ENCODE assay signal across 8 mouse cellular contexts in genomic region chr3:95434136-95434982, GRCm38 (mm10). TPM values are rescaled to one million over a fixed set of nuclear protein-coding genes. Genes with fewer than 3 reads are reported as not detected.
DNase-seq lines count a peak whose midpoint lies in the region; ATAC-seq and TF ChIP-seq lines count a peak whose summit lies in the region.

Gene Arnt, plus strand, starts transcription at chr3:95434388.

- H3K4me3 ChIP-seq in bone marrow macrophage, adult 2 months (ENCODE audit: insufficient read depth, low read length): peak within 1 kb of the TSS; percentile 78
- H3K4me3 ChIP-seq in embryonic fibroblast, embryonic 13.5 days (ENCODE audit: insufficient read depth, low read length): peak within 1 kb of the TSS; percentile 95
- H3K4me3 ChIP-seq in kidney, embryonic 14.5 days (ENCODE audit: low read length): peak within 1 kb of the TSS; percentile 91
- H3K4me3 ChIP-seq in limb, embryonic 15.5 days: peak within 1 kb of the TSS; percentile 71

- H3K4me1 ChIP-seq in bone marrow macrophage, adult 2 months (ENCODE audit: control insufficient read depth, insufficient read depth, low read length): peaks cover 5% of the 10 kb centered on the region; the same call in 1 of the 2 replicates
- H3K4me1 ChIP-seq in embryonic fibroblast, embryonic 13.5 days (ENCODE audit: control insufficient read depth, insufficient read depth, low read length): 0 out of 2 replicates have a peak, but pooled peaks cover 3% of the 10 kb centered on the region
- H3K4me1 ChIP-seq in kidney, embryonic 14.5 days (ENCODE audit: control insufficient read depth, insufficient read depth, low read length): peaks cover 7% of the 10 kb centered on the region; the same call in 1 of the 2 replicates
- no peaks in the 10 kb centered on the region for H3K4me1 ChIP-seq in limb, embryonic 15.5 days

- no peaks in the 10 kb centered on the region for H3K27me3 ChIP-seq in kidney, embryonic 14.5 days (ENCODE audit: control insufficient read depth, insufficient read depth, low read length)
- H3K27me3 ChIP-seq in limb, embryonic 15.5 days: no peaks in the 10 kb centered on the region

- peak within 1 kb of the TSS; percentile 78 for H3K4me2 ChIP-seq in kidney, embryonic 14.5 days (replicated peaks; ENCODE audit: low read depth, low read length)
- peak within 1 kb of the TSS; percentile 59 for H3K4me2 ChIP-seq in limb, embryonic 15.5 days

- H3K9me3 ChIP-seq in kidney, embryonic 14.5 days (ENCODE audit: control insufficient read depth, low read length): no peaks in the 10 kb centered on the region
- H3K9me3 ChIP-seq in limb, embryonic 15.5 days: no peaks in the 10 kb centered on the region

- peak within 1 kb of the TSS; percentile 81 for H3K9ac ChIP-seq in kidney, embryonic 14.5 days (ENCODE audit: low read depth, low read length)
- H3K9ac ChIP-seq in limb, embryonic 15.5 days: peak within 1 kb of the TSS; percentile 60

- no peak for TF ChIP-seq CTCF in bone marrow macrophage, adult 2 months (IDR thresholded peaks at IDR 0.05; ENCODE audit: low read depth, low read length)
- no peak for TF ChIP-seq CTCF in embryonic fibroblast, embryonic 13.5 days (IDR thresholded peaks at IDR 0.05; ENCODE audit: borderline replicate concordance, insufficient read depth, low read length)

- ATAC-seq in kidney, embryonic 14.5 days (ENCODE audit: low FRiP score, low TSS enrichment): peak; percentile 100
- peak; percentile 99 for ATAC-seq in limb, embryonic 15.5 days (ENCODE audit: insufficient number of reproducible peaks, low FRiP score, low TSS enrichment, low read depth)

- H3K27ac ChIP-seq in bone marrow macrophage, adult 2 months (ENCODE audit: insufficient read depth, low read depth, low read length): peak within 1 kb of the TSS; percentile 24
- H3K27ac ChIP-seq in embryonic fibroblast, embryonic 13.5 days (ENCODE audit: insufficient read depth, low read length): peak within 1 kb of the TSS; percentile 32
- peak within 1 kb of the TSS; percentile 71 for H3K27ac ChIP-seq in kidney, embryonic 14.5 days (ENCODE audit: low read depth, low read length)
- H3K27ac ChIP-seq in limb, embryonic 15.5 days: peak within 1 kb of the TSS; percentile 90

- peak; percentile 99 for DNase-seq in A20 (ENCODE audit: low read depth, low spot score)
- peak; percentile 95 to 98 for DNase-seq in heart, adult 9 months (ENCODE audit: low spot score in 2 of 2)
- peak; percentile 85 to 90 for DNase-seq in monocyte, adult 2 months (ENCODE audit: low read depth in 1 of 2, low spot score in 2 of 2)
- peak; percentile 92 to 94 for DNase-seq in spleen, postnatal 36 days (ENCODE audit: low spot score in 2 of 2)

- H3K36me3 ChIP-seq in kidney, embryonic 14.5 days (ENCODE audit: control insufficient read depth, insufficient read depth, low read length): peaks cover 5% of the 10 kb centered on the region; the same call in 1 of the 2 replicates
- H3K36me3 ChIP-seq in limb, embryonic 15.5 days: peaks cover 9% of the 10 kb centered on the region; the same call in 1 of the 2 replicates

- WGBS in kidney, embryonic 14.5 days: under 1% methylated on average over 47 of the region's 47 CpGs
- under 1% methylated on average over 47 of the region's 47 CpGs for WGBS in limb, embryonic 15.5 days

- no peak for TF ChIP-seq POLR2A in bone marrow macrophage, adult 2 months (IDR thresholded peaks at IDR 0.05; ENCODE audit: borderline replicate concordance, low read depth, low read length)
- TF ChIP-seq POLR2A in embryonic fibroblast, embryonic 13.5 days (IDR thresholded peaks at IDR 0.05; ENCODE audit: low read depth, low read length): peak; percentile 76

RNA-seq across cellular contexts. Expression of gene Arnt, which starts in this region (rescaled TPM):
- 41.9 and 43.3 TPM in 2 replicates for polyA plus RNA-seq in bone marrow macrophage, adult 2 months (2012; ENCODE audit: insufficient read depth, insufficient read length, missing spikeins)
- polyA plus RNA-seq in embryonic fibroblast, embryonic 13.5 days (2011; ENCODE audit: insufficient read length, low read depth, missing spikeins): 56.8 and 72.1 TPM in 2 replicates
- polyA plus RNA-seq in kidney, embryonic 14.5 days (2014; fragmentation: Nextera tagmentation; extraction: Ambion mirVana): 15.6 and 35.4 TPM in 2 replicates
- polyA plus RNA-seq in limb, embryonic 15.5 days (2015; fragmentation: Nextera tagmentation; extraction: Ambion mirVana): 49.5 and 52.3 TPM in 2 replicates

Comparison
In these comparisons a context has a peak if more than half of its experiments do, and no peak if none do; other contexts are left out.
1. Peak in every context shown above with its lines: DNase-seq, ATAC-seq, H3K4me3 ChIP-seq and H3K27ac ChIP-seq.
2. H3K27ac ChIP-seq: peak in every context shown above with its lines; median percentile 90 in limb, embryonic 15.5 days; 71 in kidney, embryonic 14.5 days; 32 in embryonic fibroblast, embryonic 13.5 days; 24 in bone marrow macrophage, adult 2 months.